In the genomic region with DNA sequence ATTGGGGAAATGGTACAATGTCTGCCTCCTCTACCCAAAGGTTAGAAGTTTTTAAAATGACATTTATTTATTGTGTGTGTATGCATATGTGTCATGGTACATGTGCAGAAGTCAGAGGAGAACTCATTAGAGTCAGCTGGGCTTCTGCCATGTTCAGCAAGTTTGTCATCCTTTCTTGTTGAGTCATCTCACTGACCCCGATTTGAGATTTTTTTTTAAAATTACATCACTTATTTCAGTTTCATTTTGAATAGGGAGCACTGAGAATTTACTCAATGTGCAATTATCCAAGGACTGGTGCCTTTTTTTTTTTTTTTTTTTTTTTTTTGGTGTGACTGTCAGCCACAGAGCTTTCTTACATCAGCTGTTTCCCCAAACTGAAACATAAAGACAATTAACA, we compare ENCODE assay signal across 29 mouse cellular contexts. TPM values are rescaled to one million over a fixed set of nuclear protein-coding genes. Genes with fewer than 3 reads are reported as not detected.
DNase-seq lines count a peak whose midpoint lies in the region; ATAC-seq and TF ChIP-seq lines count a peak whose summit lies in the region.
"Had no signal": no experiment of that assay in that cellular context is flagged by ENCODE, and none has a peak within 500 bp of the region (broad histone marks: within the 10 kb centered on the region; RNA-seq: fewer than 3 reads in every experiment).

No protein-coding gene starts in this region.

- H3K9me3 ChIP-seq in CH12.LX (replicated peaks; ENCODE audit: low read length) = no peaks in the 10 kb centered on the region
- H3K9me3 ChIP-seq: forebrain, embryonic 12.5 days; heart, embryonic 15.5 days; intestine, embryonic 15.5 days; limb, embryonic 12.5 days; liver, embryonic 15.5 days; midbrain, embryonic 10.5 days; midbrain, embryonic 15.5 days; neural tube, embryonic 15.5 days had no signal

- H3K4me3 ChIP-seq in CH12.LX (replicated peaks in 1 of 3; ENCODE audit: low read depth in 2 of 3, low read length in 2 of 3, poor library complexity in 1 of 3) = no peak overlapping the region
- H3K4me3 ChIP-seq: erythroblast, embryonic 14.5 days; forebrain, embryonic 12.5 days; heart, embryonic 15.5 days; intestine, embryonic 15.5 days; left cerebral cortex, adult 2 months; limb, embryonic 12.5 days; liver, embryonic 15.5 days; midbrain, embryonic 10.5 days; midbrain, embryonic 15.5 days; neural tube, embryonic 15.5 days had no signal

- no peaks in the 10 kb centered on the region for H3K79me2 ChIP-seq in CH12.LX (replicated peaks; ENCODE audit: control insufficient read depth, extremely low read depth, insufficient read depth, poor library complexity, severe bottlenecking)

- peak; percentile 26 to 41 for DNase-seq in adrenal gland, postnatal 36 days
- no peak for DNase-seq in adrenal gland, postnatal 25 days
- DNase-seq in CH12.LX (ENCODE audit: extremely low read depth) = peak; percentile 75
- no peak for DNase-seq in testis, postnatal 14 days (ENCODE audit: low spot score)
- no peak for DNase-seq in spleen, postnatal 10 days (ENCODE audit: low spot score in 2 of 2)
- no peak for DNase-seq in cerebellum, postnatal 25 days
- DNase-seq: cerebellum, adult 11 months; cerebellum, adult 9-10 months; forebrain, postnatal 0 days; kidney, adult 2 months; lung, embryonic 14.5 days; lung, postnatal 14 days; right cerebral cortex, postnatal 25 days; spleen, adult 18-20 months; thymus, postnatal 4 days had no signal

- H3K9ac ChIP-seq in CH12.LX (ENCODE audit: insufficient read depth, low read depth) = no peak overlapping the region
- H3K9ac ChIP-seq: forebrain, embryonic 12.5 days; forebrain, postnatal 0 days; heart, embryonic 15.5 days; intestine, embryonic 15.5 days; limb, embryonic 12.5 days; liver, embryonic 15.5 days; lung, embryonic 14.5 days; midbrain, embryonic 15.5 days; neural tube, embryonic 15.5 days had no signal

- no peak overlapping the region for H3K27ac ChIP-seq in CH12.LX (ENCODE audit: insufficient read depth, low read depth)
- H3K27ac ChIP-seq: forebrain, embryonic 12.5 days; heart, embryonic 15.5 days; intestine, embryonic 15.5 days; left cerebral cortex, adult 2 months; limb, embryonic 12.5 days; liver, embryonic 15.5 days; midbrain, embryonic 10.5 days; midbrain, embryonic 15.5 days; neural tube, embryonic 15.5 days; stomach, postnatal 0 days had no signal

- in situ Hi-C loops in CH12.LX (cut with MboI; ENCODE audit: low pct_ligation_motif_present, low pct_unique_long_range_greater_than_20kb, low sequenced_read_pairs) = no loop called here

- dilution Hi-C loops in CH12.LX (cut with MboI; ENCODE audit: extremely low pct_ligation_motif_present, extremely low pct_unique_long_range_greater_than_20kb, low sequenced_read_pairs) = no loop called here

- peak; percentile 98 for TF ChIP-seq EP300 in CH12.LX (IDR thresholded peaks at IDR 0.05; ENCODE audit: low read length)

- no peaks in the 10 kb centered on the region for H3K36me3 ChIP-seq in CH12.LX (replicated peaks in 1 of 2; ENCODE audit: control insufficient read depth in 1 of 2, insufficient read depth in 1 of 2, low read length in 1 of 2)
- H3K36me3 ChIP-seq: forebrain, embryonic 12.5 days; heart, embryonic 15.5 days; intestine, embryonic 15.5 days; limb, embryonic 12.5 days; liver, embryonic 15.5 days; midbrain, embryonic 10.5 days; midbrain, embryonic 15.5 days; neural tube, embryonic 15.5 days had no signal

- H3K27me3 ChIP-seq in CH12.LX (replicated peaks) = no peaks in the 10 kb centered on the region
- H3K27me3 ChIP-seq: forebrain, embryonic 12.5 days; heart, embryonic 15.5 days; intestine, embryonic 15.5 days; liver, embryonic 15.5 days; midbrain, embryonic 15.5 days; neural tube, embryonic 15.5 days had no signal

- no peak for TF ChIP-seq POLR2A in CH12.LX (IDR thresholded peaks at IDR 0.05; ENCODE audit: low read depth, low read length)

- H3K4me1 ChIP-seq in CH12.LX (ENCODE audit: control insufficient read depth in 1 of 2, insufficient read depth in 2 of 2) = peaks cover 14 to 42% of the 10 kb centered on the region in 2 experiments
- H3K4me1 ChIP-seq: heart, embryonic 15.5 days; intestine, embryonic 15.5 days; liver, embryonic 15.5 days; midbrain, embryonic 15.5 days; neural tube, embryonic 15.5 days had no signal

- TF ChIP-seq CTCF in CH12.LX (conservative IDR thresholded peaks at IDR 0.05 in 1 of 2, IDR thresholded peaks at IDR 0.05 in 1 of 2; ENCODE audit: low read depth in 2 of 2, low read length in 2 of 2) = no peak

- ATAC-seq in granulocyte monocyte progenitor cell, adult 5-6 weeks (replicated peaks; ENCODE audit: poor library complexity, severe bottlenecking) = peak; percentile 12; the same call in 1 of the 2 replicates
- ATAC-seq: forebrain, postnatal 0 days; hindbrain, embryonic 16.5 days; intestine, embryonic 15.5 days; midbrain, embryonic 15.5 days had no signal

- H3K4me2 ChIP-seq in CH12.LX (ENCODE audit: insufficient read depth, low read depth, poor library complexity, severe bottlenecking) = no peak overlapping the region
- H3K4me2 ChIP-seq: forebrain, embryonic 12.5 days; heart, embryonic 15.5 days; intestine, embryonic 15.5 days; limb, embryonic 12.5 days; liver, embryonic 15.5 days; lung, embryonic 14.5 days; midbrain, embryonic 15.5 days; neural tube, embryonic 15.5 days had no signal

- TF ChIP-seq RAD21 in CH12.LX (IDR thresholded peaks at IDR 0.05; ENCODE audit: low read depth, low read length) = no peak

TF ChIP-seq in CH12.LX, 34 proteins besides CTCF, POLR2A, EP300 and RAD21:
- TF ChIP-seq ELF1 (IDR thresholded peaks at IDR 0.05; ENCODE audit: low read depth, low read length) (no peak), MAX (IDR thresholded peaks at IDR 0.05; ENCODE audit: low read length) (no peak), SIN3A (IDR thresholded peaks at IDR 0.05; ENCODE audit: low read length) (peak; percentile 97), GABPA (IDR thresholded peaks at IDR 0.05; ENCODE audit: insufficient replicate concordance, low read depth, low read length) (no peak), MAFK (IDR thresholded peaks at IDR 0.05; ENCODE audit: insufficient replicate concordance, low read length) (peak; percentile 90), ZMIZ1 (IDR thresholded peaks at IDR 0.05; ENCODE audit: low read depth, low read length) (no peak), BHLHE40 (IDR thresholded peaks at IDR 0.05; ENCODE audit: low read depth, low read length) (peak; percentile 92), MXI1 (IDR thresholded peaks at IDR 0.05; ENCODE audit: low read depth, low read length) (peak; percentile 60; the same call in 1 of the 2 replicates), USF2 (conservative IDR thresholded peaks at IDR 0.05; ENCODE audit: low read depth, low read length) (no peak), ZC3H11A (IDR thresholded peaks at IDR 0.05; ENCODE audit: low read depth, low read length) (no peak), MAZ (IDR thresholded peaks at IDR 0.05; ENCODE audit: low read depth, low read length) (peak; percentile 76; the same call in 1 of the 2 replicates), JUND (conservative IDR thresholded peaks at IDR 0.05; ENCODE audit: low read depth, low read length) (peak; percentile 98), SMC3 (IDR thresholded peaks at IDR 0.05; ENCODE audit: low read depth, low read length) (no peak), MYC (IDR thresholded peaks at IDR 0.05; ENCODE audit: low read depth, low read length) (peak; percentile 70), UBTF (IDR thresholded peaks at IDR 0.05; ENCODE audit: low read depth, low read length) (peak; percentile 65; the same call in 1 of the 2 replicates), CHD2 (IDR thresholded peaks at IDR 0.05; ENCODE audit: low read length) (peak; percentile 67), PAX5 (IDR thresholded peaks at IDR 0.05; ENCODE audit: low read length) (no peak), IRF4 (IDR thresholded peaks at IDR 0.05; ENCODE audit: low read depth, low read length) (peak; percentile 99), KAT2A (IDR thresholded peaks at IDR 0.05; ENCODE audit: insufficient replicate concordance, low read length) (no peak), TBP (conservative IDR thresholded peaks at IDR 0.05; ENCODE audit: low read depth, low read length) (no peak), NRF1 (IDR thresholded peaks at IDR 0.05; ENCODE audit: low read depth, low read length) (no peak), HCFC1 (IDR thresholded peaks at IDR 0.05; ENCODE audit: low read depth, low read length) (peak; percentile 49; the same call in 1 of the 2 replicates), ZKSCAN1 (IDR thresholded peaks at IDR 0.05; ENCODE audit: borderline replicate concordance, low read depth, low read length) (no peak; the same call in 1 of the 2 replicates), TCF12 (IDR thresholded peaks at IDR 0.05; ENCODE audit: low read depth, low read length) (peak; percentile 82), MEF2A (IDR thresholded peaks at IDR 0.05; ENCODE audit: borderline replicate concordance, low read depth, low read length) (peak; percentile 92), ZNF384 (IDR thresholded peaks at IDR 0.05; ENCODE audit: low read depth, low read length) (peak; percentile 100), E2F4 (IDR thresholded peaks at IDR 0.05; ENCODE audit: insufficient replicate concordance, low read depth, low read length) (no peak), JUN (IDR thresholded peaks at IDR 0.05; ENCODE audit: insufficient read depth, low read depth, low read length) (peak; percentile 98), RCOR1 (conservative IDR thresholded peaks at IDR 0.05; ENCODE audit: low read depth, low read length) (peak; percentile 95), ETS1 (conservative IDR thresholded peaks at IDR 0.05; ENCODE audit: low read depth, low read length) (peak; percentile 100), USF1 (IDR thresholded peaks at IDR 0.05; ENCODE audit: low read depth, low read length) (no peak), POLR2AphosphoS2 (IDR thresholded peaks at IDR 0.05; ENCODE audit: low read depth, low read length) (no peak), NELFE (IDR thresholded peaks at IDR 0.05; ENCODE audit: low read depth, low read length) (no peak), CHD1 (IDR thresholded peaks at IDR 0.05; ENCODE audit: low read depth, low read length) (no peak)
TF ChIP-seq in CH12.LX: peak in this region for 17.

RNA-seq across cellular contexts. Expression of gene Sfmbt2, which starts 19.2 kb away (rescaled TPM):
- under 1 TPM; 0.46 to 0.86 TPM for total RNA-seq in adrenal gland, postnatal 36 days (2021)
- 1.1 and 1.2 TPM in 2 replicates for total RNA-seq in adrenal gland, postnatal 25 days (2021)
- not detected in 2 replicates for total RNA-seq in CH12.LX (2012; rRNA removed)
- not detected in 2 replicates for total RNA-seq in CH12.LX (2014; rRNA removed)
- not detected in 2 replicates for polyA plus RNA-seq in CH12.LX (2012; ENCODE audit: insufficient read length, low read depth)
- total RNA-seq in granulocyte monocyte progenitor cell, adult 5-6 weeks (2014; fragmentation: Nextera tagmentation) = 1.7 and 2.0 TPM in 2 replicates
- total RNA-seq in granulocyte monocyte progenitor cell, adult 5-6 weeks (2017) = 0.78 and 2.2 TPM in 2 replicates
- total RNA-seq: MEL had no signal
- polyA plus RNA-seq: erythroblast, embryonic 14.5 days had no signal

Comparison
In these comparisons a context has a peak if more than half of its experiments do, and no peak if none do; other contexts are left out.
1. DNase-seq: peak in adrenal gland, postnatal 36 days (2 of 2) and CH12.LX (single experiment); none in adrenal gland, postnatal 25 days (single experiment), testis, postnatal 14 days (single experiment), spleen, postnatal 10 days (0 of 2) and cerebellum, postnatal 25 days (0 of 2).